Mouse (Mus musculus) olfactory bulb, adult 2 months (tissue): ENCODE data around the gene Dock4.

Experiments used
- CTCF ChIP-seq: fragments of 200-500 bp; IDR thresholded peaks from 2 replicates; pipeline ENCODE4 v1.5.1; 2012; ENCODE audit warnings: low read depth, mild to moderate bottlenecking, low read length, moderate library complexity; ENCODE audit not compliant: insufficient read depth
- POLR2A ChIP-seq: fragments of 200-500 bp; IDR thresholded peaks from 2 replicates; pipeline ENCODE4 v1.6.1; 2012; ENCODE audit warnings: mild to moderate bottlenecking, low read depth, low read length, moderate library complexity; ENCODE audit not compliant: insufficient read depth

DNA sequence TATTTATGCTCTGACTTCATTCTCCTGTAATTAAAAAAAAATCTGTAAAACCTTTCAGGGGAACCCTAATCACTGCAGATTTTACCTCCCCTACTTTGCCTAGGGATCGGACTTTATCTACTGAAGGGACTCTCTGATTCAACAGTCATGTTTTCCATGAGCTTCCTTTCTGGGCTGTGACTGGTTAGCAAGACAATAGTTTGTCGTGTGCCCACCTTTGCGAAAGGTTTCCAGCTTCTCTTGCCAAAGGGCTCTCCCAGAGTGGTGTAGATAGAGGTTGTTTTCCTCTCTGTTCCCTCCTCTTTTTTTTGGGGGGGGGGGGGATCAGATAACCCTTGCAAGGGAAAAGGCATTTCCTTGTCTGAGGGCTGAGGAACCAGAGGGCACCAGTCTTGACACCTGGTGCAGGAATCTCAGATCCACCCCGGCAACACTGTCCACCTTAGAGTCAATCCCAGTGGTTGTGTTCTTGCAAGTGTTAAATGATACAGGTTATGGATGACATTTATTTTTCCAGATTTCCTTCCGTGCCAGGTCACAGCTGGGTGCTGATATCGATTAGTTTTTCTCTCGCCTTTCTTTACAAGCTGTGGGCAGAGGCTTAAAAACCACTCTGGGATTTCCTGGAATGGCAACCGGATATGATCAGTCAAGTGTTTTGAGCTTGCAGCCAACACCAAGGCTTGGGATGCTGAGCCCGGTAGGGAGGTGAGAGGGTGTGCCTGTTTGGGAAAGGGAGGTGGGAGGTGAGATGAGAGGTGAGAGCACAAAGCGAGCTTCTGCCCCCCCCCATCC is 2.0 kb downstream of the Dock4 start:
- no peak for TF ChIP-seq CTCF
- no peak for TF ChIP-seq POLR2A
